Mouse (Mus musculus) left cerebral cortex, adult 18-20 months (tissue): ENCODE measurements at regions not wholly inside any gene's neighbourhood (a gene's known extent, or its start where the extent isn't known, plus 50 kb on each side); places are given as distances from the start of the nearest gene placed in this dataset.
A peak's percentile ranks its signal among the peaks of the same experiment; 100 is the strongest.
"Not testable (repeated sequence)": the region's sequence is repeated elsewhere in the genome, so short reads cannot be mapped to it uniquely, and the experiment has no call there.

Experiments used
- DNase-seq, 2 experiments: peaks; one replicate each; pipeline ENCODE4 v3.0.0; 2021 to 2022; ENCODE audit warnings: low spot score in 2 of 2, mixed read lengths in 1 of 2

GRCm38 (mm10) chr6:13006596-13006995 lies 63.0 kb upstream of the Tmem106b start:
- no peak for DNase-seq

DNA sequence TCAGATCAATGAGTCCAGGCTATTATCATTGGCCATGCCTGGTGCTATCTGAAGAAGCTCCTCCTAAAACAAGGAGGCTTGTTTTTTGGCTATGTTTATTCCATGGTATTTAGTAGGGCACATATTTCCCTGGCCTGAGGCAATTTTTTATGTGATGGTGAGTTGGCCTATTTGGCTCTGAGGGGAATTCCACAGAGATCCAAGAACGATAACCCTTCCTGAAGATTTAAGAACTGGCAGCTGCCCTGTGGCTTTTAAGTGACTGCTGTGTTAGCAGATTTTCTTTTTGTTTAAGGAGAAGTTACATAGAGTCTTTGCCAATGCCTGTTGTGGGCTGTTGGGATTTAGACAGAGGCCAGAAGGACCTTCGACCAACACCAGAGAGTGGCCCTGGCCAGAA lies 74.9 kb upstream of the Tmem106b start:
- no peak for DNase-seq

DNA sequence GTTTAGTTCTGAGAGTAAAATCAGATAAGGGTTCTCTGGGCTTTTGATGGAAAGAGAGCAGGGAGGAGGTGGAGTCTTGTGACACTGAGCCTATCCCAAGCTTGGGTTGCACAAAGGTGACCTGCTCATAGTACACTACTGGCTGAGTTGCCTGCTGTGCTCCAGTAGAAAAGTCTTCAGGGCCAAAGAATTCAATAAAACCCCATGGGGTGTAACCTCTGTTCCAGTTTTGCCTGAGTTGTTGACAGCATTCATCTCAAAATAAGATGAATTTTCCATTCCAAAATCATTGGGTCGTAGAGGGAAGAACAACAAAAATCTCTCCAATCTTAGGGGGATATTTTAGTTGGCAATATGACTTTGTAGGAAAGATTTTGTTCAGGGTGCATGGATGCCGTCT lies 75.8 kb upstream of the Tmem106b start:
- DNase-seq = no peak

DNA sequence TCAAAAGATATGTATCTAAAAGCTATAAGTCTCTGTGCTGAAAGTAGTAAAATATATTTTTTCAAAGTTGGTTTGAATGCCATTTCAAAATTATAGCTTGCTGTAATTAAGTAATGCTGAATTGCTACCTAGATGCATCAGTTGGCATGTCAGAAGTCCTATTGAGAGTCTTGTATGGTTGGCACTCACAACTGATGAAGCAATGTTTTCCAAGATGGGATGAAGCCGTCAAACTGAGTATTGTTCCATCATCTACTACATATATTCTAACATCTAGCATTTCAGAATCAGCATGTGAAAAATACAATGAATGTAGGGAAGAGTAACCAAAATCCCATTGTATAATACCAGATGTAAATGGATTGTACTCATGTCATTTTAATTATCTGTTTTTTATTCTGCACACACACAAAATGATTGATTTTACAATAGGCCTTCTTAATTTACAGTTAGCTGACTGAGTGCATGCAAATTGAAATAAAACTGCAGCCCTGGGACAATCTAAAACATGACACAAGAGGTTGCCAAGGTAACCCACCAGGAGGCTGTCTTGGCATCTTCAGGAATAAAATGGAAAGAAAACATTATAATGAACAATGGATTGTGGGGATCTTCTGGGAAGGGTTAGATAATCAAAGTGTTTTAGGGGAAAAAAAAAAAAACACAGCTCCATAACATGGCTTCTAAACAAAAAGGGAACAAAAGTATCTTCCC lies 92.2 kb upstream of the Tmem106b start:
- DNase-seq = no peak

DNA sequence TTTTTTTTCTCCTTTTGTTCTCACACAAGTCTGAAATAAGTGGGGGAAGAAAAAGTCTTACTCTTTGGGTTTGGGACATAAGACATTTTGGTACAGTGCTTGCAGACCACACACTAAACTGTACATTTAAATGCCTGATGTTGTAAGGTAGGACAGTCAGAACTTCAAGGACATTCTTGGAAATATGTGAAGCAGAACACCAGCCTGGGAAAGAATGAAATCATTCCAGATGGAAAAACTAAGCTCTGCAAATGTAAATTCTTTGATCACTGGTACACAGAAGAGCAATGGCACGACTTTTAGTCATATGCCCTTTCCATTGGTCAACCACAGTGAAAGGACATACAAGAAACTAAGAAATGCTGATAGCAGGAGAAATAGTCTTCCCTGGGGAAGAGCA lies 98.0 kb upstream of the Tmem106b start:
- DNase-seq = no peak

- DNase-seq = no peak
Measured at GRCm38 (mm10) chr6:12967291-12967690, 102.3 kb upstream of the Tmem106b start.

DNA sequence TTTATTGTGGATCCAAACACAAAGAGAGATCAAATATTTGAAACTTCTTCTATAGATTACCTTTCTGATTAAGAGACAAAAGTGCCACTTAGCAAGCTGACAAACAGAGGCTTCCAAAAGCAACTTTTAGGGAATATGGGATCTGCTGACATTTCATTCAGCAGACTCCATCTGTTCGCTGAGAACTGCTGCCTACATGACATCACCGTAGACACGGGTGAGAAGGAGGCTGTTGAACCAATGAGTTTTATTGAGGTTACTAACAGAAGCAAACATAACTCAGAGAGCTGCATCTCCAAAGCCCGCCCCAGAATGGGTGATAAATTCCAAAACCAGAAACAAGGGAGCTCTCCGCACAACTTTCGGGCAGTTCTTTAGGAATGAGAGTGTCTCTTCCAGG lies 111.8 kb upstream of the Tmem106b start:
- DNase-seq = peak; percentile 2 to 8

DNA sequence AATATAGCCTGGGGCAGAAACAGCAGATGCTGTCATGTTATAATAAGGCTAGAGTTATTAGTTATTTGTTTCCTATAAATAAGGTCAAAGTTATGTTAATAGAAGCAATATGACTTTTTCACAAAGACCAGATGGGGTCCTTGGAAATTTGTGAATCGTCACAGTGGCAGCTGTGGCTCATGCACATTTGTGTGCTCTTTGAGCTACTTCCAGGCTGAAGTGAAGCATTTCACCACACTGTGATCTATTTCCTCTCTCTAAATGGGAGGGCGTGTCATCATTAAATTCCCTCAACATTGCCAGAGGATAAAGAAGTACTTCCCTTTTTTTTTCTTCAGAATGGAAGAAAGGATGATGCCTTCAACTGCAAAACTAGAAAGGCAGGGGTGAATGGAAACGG lies 157.9 kb upstream of the Tmem106b start:
- no peak for DNase-seq

DNA sequence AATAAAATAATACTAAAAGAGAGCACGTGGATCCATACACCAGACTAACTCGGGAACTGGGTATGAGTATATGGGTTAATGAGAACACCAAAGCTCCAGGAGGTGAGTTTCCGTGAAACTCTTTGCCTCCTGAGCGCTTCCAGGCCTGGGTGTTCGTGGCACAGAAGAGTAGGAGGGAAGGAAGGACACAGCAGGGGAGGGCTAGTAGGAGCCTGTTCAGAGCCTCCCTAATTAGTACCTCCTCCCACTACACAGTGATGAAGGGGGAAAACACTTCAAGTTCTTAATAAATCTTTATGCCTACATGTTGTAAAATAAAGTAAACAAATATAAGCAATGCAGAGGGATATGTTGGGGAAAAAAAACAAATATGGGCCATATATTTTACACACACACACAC lies 143.7 kb upstream of the Thsd7a start:
- no peak for DNase-seq

DNA sequence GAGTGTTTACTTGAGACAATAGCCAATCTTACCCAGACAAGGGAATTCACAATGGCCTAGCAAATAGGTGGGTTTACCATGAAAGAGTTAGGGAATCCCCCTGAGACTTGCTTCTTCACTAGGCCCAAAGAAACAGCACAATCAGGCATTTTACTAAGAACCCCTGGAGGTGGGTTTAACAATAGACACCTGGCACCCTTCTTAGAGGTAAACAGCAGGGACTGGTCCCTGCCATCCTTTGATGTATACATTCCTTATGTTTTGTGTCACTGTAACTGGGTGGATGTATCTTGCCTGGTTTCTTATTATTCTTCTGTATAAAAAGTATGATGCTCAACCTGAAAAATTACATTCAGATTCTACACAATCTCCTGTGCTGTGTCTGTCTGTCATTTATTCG lies 127.7 kb upstream of the Thsd7a start:
- DNase-seq = not testable (repeated sequence)

DNA sequence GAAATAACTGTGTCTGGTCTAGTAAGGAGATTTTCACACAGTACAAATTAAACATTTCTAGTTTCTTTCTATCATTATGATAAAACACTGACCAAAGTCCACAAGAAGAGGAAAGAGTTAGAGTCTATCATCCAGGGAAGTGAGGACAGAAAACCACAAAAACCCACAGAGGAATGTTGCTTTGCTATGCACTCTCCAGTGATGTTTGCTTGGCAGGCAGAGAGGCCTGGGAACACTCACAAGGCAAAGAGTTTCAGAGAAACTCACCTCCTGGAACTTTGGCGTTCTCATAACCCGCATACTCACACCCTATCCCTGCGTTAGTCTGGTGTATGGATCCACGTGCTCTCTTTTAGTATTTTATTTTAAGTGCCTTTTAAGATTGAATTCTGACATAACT lies 127.2 kb upstream of the Thsd7a start:
- no peak for DNase-seq

DNA sequence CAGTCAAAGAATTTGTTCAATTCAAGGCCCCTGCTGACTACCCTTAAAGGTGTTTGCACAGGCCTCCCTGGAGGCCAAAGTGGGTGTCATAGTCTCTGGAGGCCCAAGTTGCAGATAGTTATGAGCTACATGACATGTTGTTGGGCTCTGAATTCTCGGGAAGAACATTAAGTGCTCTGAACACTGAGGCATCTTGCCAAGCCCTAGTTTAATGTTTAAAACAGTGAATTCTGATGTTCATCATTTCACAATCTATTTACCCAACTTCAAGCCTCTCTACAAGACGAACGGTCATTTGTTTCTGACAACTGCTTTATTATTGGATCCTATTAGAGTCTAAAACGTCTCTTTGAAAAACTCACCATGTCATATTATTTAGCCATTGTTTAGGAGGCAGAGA lies 119.0 kb upstream of the Thsd7a start:
- no peak for DNase-seq

- no peak for DNase-seq
Measured at GRCm38 (mm10) chr6:12852041-12852440, 102.8 kb upstream of the Thsd7a start.

DNA sequence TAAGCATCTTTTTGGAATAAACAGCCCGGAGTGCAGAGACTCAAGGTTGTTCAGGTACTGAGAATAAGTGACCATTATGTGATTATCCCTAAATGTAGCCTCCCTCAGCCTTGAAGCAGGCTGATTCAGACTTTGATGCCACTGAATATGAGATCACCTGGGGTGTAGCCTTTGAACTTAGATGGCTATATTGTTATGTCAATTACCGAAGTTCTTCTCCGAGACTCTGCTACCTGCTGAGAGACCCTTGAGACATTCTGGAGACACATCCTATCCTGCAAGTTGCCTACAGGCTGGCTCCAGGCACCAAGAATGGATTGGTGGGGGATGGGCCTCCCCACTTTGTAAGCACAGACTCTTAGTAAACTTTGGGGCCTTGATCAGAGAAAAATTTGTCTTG lies 85.9 kb upstream of the Thsd7a start:
- not testable (repeated sequence) for DNase-seq

GRCm38 (mm10) chr6:12833358-12833757 lies 84.1 kb upstream of the Thsd7a start:
- DNase-seq = no peak

DNA sequence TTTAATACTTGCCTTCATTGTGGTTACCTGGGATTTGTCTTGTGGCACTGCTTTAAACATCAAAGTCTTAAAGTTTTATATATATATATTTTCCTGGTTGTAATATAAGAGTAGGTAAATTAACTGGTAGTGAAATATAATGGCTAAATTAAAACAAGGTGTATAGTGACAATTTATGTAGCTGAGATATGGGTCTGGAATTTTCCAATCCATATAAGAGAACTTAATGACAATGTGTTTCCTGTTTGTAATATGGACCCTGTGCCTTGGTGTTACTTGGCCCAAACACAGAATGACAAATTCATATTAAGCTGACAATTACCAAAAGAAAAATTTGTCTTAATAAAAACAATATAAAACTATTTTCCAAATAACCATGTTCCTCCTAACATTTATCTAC lies 82.7 kb upstream of the Thsd7a start:
- no peak for DNase-seq

- no peak for DNase-seq
Measured at GRCm38 (mm10) chr6:12831485-12831884, 82.3 kb upstream of the Thsd7a start.

GRCm38 (mm10) chr6:12827745-12828144 lies 78.5 kb upstream of the Thsd7a start:
- no peak for DNase-seq

- no peak for DNase-seq
Measured at GRCm38 (mm10) chr6:12814972-12815770, 66.0 kb upstream of the Thsd7a start.

DNA sequence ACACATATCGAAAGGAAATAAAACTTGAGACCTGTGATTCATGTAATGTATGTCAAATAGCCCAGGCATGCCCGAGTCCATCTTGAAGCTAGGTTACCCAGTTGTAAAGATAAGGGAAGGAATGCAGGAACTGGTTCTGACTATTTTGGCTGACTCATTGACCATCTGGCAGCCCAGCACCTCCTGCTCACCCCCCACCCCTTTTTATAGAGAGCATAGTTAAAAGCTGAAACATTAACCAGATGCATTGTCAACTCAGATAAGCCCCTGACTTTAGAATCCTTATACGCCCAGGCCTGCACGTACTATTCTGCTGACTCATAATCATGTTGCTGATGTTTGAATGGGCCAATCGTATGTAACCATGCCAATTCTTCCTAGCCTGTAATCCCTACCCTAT lies 64.6 kb upstream of the Thsd7a start:
- not testable (repeated sequence) for DNase-seq

DNA sequence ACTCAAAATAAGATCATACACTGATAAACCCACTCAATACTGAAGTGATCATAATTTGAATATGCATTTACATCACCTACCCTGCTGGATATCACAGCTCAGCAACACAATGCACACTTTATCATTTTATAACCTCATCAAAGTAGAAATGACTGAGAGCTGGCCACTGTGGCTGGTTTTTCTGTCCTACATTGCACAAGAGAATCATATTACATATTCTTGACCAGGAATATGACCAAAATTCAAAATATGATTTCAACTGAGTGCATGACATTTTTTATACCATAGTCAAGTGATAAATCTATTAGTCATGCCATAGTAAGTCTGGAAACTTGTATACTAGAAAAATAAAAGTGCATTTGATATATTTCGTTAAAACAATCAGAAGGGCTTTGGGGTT lies 63.3 kb upstream of the Thsd7a start:
- no peak for DNase-seq

DNA sequence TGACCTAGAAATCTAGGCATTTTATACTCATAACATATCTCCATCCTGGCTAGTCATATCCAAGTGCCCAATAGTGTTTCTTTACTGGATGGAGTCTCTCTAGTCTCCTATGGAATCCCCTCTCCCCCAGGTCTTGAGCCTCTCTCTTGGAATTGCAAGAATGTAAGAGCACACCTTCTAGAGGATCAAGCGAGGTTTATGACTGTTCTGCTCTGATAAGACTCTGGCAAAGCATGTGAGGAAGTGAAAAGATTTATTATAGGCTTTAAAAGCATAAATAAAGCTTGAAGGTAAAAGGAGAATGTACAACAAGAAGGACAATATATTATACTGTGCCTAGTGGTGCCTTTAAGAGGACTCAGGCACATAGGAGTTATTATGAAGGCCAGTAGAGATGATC lies 62.8 kb upstream of the Thsd7a start:
- no peak for DNase-seq

DNA sequence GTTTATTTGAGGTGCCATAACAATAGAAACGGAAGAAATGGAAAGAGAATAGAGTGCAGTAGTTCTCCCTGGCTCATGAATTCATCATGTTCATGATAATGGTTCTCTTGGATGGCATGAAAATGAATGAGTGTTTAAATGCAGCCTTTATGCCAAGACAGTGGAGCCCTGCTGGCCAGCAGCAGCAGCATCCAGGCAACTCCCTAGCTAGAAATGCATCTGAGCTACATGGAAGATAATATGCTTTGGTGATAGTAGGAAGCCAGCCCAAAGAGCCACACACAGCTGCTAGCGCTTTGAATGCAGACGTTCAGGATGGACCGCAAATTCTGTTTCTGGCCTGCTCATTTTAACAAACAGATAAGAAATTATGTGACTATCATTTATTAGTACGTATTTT lies 60.4 kb upstream of the Thsd7a start:
- no peak for DNase-seq
